Mouse (Mus musculus): ENCODE measurements around the gene Bach2. TPM values are rescaled to one million over a fixed set of nuclear protein-coding genes. Genes with fewer than 3 reads are reported as not detected.

The Bach2 gene
- polyA plus RNA-seq, 1 experiment from 2014 or later, result 29.9 TPM

DNA sequence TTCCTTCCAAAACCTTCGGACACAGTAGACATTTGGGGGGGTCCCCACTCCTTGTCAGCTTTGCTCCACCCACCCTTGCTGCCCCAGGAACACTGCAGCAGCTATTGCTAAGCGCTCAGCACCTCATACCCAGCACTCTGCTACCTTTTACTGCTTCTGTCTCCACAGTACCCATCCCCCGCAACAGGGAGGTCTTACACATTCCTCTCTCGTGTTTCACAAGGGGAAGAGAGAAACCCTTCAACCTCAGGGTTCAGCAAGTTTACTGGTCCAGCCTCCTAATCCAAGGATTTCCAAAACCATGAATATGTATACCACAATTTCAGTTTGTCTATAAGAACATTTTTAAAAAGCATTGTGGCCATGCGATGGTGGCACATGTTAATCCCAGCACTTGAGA lies 286.4 kb downstream of the Bach2 start:
- Histone ChIP-seq H3K4me2 (ENCODE audit: low read depth) (no peak overlapping the region), H3K36me3 (ENCODE audit: control insufficient read depth, insufficient read depth, low read length) (no peaks in the 10 kb centered on the region), H3K9me3 (ENCODE audit: control insufficient read depth, low read length) (no peaks in the 10 kb centered on the region), H3K9ac (ENCODE audit: low read length) (no peak overlapping the region), H3K27ac (ENCODE audit: low read depth, low read length) (no peak overlapping the region), H3K4me3 (ENCODE audit: low read depth, low read length) (no peak overlapping the region), H3K27me3 (ENCODE audit: control insufficient read depth, insufficient read depth, low read length) (no peaks in the 10 kb centered on the region), H3K4me1 (ENCODE audit: control insufficient read depth, insufficient read depth, low read length) (peaks cover 31% of the 10 kb centered on the region)
- DNase-seq (ENCODE audit: low spot score) (no peak), ATAC-seq (ENCODE audit: insufficient read depth, low FRiP score, low TSS enrichment) (no peak)
- WGBS, result 62% methylated on average over 5 of the region's 5 CpGs

DNA sequence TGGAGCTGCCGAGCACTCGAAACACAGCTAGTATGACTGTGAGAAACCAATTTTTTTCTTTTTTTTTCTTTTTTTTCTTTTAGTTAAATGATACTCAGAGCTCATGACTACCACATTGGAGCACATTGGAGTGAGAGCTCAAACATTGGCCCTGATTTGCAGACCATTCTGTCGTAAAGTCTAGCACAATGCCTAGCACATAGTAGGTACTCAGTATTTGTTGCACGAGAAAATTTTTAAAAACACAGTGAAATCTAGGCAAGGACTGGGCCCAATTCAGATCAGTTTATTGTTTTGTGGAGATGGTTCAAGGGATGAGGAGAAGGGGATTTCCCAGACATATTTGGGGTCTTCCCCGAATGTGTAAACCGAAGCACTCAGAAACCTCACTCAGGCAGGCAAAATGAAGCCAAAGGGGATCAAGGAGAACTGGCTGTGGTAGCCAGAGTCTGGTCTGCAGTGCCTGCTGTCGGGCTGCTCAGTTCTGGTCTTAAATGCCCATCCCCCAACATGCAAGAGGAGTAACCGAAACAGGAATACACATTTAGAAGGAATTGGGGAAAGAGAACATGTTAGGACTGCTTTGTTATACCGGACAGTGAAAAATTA lies 287.7 kb downstream of the Bach2 start:
- 76% methylated on average over 9 of the region's 9 CpGs for WGBS
- Histone ChIP-seq H3K27me3 (ENCODE audit: control insufficient read depth, insufficient read depth, low read length) (no peaks in the 10 kb centered on the region), H3K9ac (ENCODE audit: low read length) (no peak overlapping the region)

DNA sequence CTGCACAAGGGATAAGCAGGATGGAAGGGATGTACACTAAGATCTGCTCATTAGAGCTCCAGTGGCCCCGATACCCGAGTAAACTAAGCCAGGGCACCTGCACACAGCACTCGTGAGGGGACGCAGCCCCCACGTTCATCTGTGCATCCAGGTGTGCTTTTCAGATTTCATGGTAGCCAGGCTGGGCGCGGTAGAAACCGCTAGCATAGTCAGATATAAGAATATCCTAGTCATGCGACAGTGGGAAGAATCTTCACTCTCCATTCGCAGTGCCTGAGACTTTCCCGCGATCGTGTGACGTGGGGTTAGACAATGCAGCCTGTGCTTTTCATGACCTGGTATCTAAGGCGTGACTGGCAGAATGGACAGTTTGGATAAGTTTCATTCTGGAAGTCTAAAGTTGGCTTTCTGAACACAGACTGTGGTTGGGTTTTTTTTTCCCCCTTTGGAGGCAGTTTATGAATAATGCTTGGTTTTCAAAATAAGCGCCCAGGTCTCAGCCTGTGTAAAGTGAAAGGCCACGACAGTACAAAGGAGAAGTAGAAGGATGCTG lies 290.9 kb downstream of the Bach2 start:
- no peak for ATAC-seq (ENCODE audit: insufficient read depth, low FRiP score, low TSS enrichment)
- WGBS, result 78% methylated on average over 17 of the region's 17 CpGs
- Histone ChIP-seq H3K9ac (ENCODE audit: low read length) (no peak overlapping the region), H3K27ac (ENCODE audit: low read depth, low read length) (peak overlapping the region; percentile 79; the same call in 1 of the 2 replicates), H3K9me3 (ENCODE audit: control insufficient read depth, low read length) (no peaks in the 10 kb centered on the region), H3K27me3 (ENCODE audit: control insufficient read depth, insufficient read depth, low read length) (no peaks in the 10 kb centered on the region), H3K4me1 (ENCODE audit: control insufficient read depth, insufficient read depth, low read length) (peaks cover 50% of the 10 kb centered on the region), H3K36me3 (ENCODE audit: control insufficient read depth, insufficient read depth, low read length) (no peaks in the 10 kb centered on the region), H3K4me2 (ENCODE audit: low read depth) (no peak overlapping the region), H3K4me3 (ENCODE audit: low read depth, low read length) (no peak overlapping the region)
- DNase-seq (ENCODE audit: low spot score), result no peak

More for the DNA sequence above, 287.7 kb downstream of the Bach2 start:
- H3K4me2 ChIP-seq (ENCODE audit: low read depth), result no peak overlapping the region
- H3K36me3 ChIP-seq (ENCODE audit: control insufficient read depth, insufficient read depth, low read length), result no peaks in the 10 kb centered on the region
- DNase-seq (ENCODE audit: low spot score) (no peak), ATAC-seq (ENCODE audit: insufficient read depth, low FRiP score, low TSS enrichment) (no peak)
- H3K4me3 ChIP-seq (ENCODE audit: low read depth, low read length), result no peak overlapping the region
- peaks cover 32% of the 10 kb centered on the region for H3K4me1 ChIP-seq (ENCODE audit: control insufficient read depth, insufficient read depth, low read length)
- H3K27ac ChIP-seq (ENCODE audit: low read depth, low read length), result no peak overlapping the region
- no peaks in the 10 kb centered on the region for H3K9me3 ChIP-seq (ENCODE audit: control insufficient read depth, low read length)

DNA sequence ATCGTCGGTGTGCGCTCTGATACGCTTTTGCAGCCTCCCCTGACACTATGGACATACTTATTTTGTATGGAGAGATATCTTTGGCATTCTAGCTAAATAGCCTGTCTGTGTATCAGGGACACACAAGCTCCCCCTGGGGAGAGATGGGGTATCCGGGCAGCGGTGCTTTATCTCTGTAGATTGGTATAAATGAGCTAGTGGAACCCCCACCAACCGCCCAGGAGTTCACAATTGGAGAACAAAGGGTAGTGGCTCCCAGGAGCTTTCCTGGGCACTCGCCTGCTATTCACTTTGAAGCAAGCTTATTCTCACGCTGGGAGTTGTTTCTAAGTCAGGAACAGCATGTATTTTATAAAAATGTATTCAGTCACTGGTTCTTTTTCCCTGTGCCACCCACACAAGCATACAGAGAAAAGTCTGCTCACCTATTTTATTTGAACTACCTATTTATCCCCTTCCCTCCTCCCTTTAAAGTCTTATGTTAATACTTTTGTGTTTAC lies 291.9 kb downstream of the Bach2 start:
- Histone ChIP-seq H3K9ac (ENCODE audit: low read length) (peak overlapping the region; percentile 44), H3K4me2 (ENCODE audit: low read depth) (peak overlapping the region; percentile 39), H3K4me3 (ENCODE audit: low read depth, low read length) (no peak overlapping the region), H3K4me1 (ENCODE audit: control insufficient read depth, insufficient read depth, low read length) (peaks cover 50% of the 10 kb centered on the region), H3K27me3 (ENCODE audit: control insufficient read depth, insufficient read depth, low read length) (no peaks in the 10 kb centered on the region), H3K36me3 (ENCODE audit: control insufficient read depth, insufficient read depth, low read length) (no peaks in the 10 kb centered on the region), H3K9me3 (ENCODE audit: control insufficient read depth, low read length) (no peaks in the 10 kb centered on the region), H3K27ac (ENCODE audit: low read depth, low read length) (peak overlapping the region; percentile 79)
- DNase-seq (ENCODE audit: low spot score) (peak; percentile 63), ATAC-seq (ENCODE audit: insufficient read depth, low FRiP score, low TSS enrichment) (no peak)
- 34% methylated on average over 9 of the region's 9 CpGs for WGBS

DNA sequence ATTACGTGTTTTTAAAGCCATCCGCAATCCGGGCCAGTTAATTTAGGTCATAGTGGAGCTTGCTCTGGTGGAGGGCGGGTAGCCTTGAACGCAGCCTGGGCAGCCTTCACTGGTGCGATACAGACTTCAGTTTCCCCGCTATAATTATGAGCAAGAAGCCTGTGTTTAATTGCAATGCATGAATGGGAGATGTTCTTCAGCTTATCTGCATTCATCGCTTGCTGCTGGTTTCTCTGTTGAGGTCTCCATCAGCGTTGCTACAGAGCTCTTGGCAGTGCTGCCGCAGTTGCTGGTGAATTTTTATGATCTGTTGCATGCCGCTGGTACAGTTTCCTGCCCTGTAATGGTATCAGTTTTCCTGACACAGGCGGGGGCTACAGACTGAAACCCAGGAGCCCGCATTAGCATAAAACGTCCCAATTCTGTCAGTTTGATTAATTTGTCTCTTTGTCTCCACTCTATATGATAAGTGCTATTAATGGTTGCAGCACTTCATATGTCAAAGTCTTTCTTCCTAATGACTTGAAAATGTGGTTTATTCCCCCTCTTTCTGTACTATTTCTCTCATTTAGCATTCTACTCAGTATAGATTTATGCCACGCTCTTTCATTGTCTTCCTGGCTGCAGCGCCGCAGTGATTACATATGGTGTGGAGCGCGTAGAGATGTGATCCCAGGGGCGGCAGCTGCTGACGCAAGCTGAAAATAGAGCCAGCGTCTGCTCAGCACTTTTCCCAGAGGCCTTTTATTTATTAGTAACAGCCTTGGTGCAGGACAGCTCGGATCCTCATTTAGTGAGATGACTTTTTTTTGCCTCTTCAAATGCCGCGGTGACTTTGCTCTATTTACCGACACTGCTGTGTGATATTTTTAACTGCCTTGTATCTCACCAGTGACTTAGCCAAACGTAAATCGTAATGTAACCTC lies 292.6 kb downstream of the Bach2 start:
- WGBS, result 19% methylated on average over 28 of the region's 28 CpGs
- peak overlapping the region; percentile 39 for H3K4me2 ChIP-seq (ENCODE audit: low read depth)
- no peaks in the 10 kb centered on the region for H3K27me3 ChIP-seq (ENCODE audit: control insufficient read depth, insufficient read depth, low read length)
- peak overlapping the region; percentile 44 for H3K9ac ChIP-seq (ENCODE audit: low read length)
- H3K9me3 ChIP-seq (ENCODE audit: control insufficient read depth, low read length), result no peaks in the 10 kb centered on the region
- peak; percentile 90 for ATAC-seq (ENCODE audit: insufficient read depth, low FRiP score, low TSS enrichment)
- DNase-seq (ENCODE audit: low spot score), result peak; percentile 83
- peak overlapping the region; percentile 79 for H3K27ac ChIP-seq (ENCODE audit: low read depth, low read length)
- H3K36me3 ChIP-seq (ENCODE audit: control insufficient read depth, insufficient read depth, low read length), result no peaks in the 10 kb centered on the region
- peaks cover 50% of the 10 kb centered on the region for H3K4me1 ChIP-seq (ENCODE audit: control insufficient read depth, insufficient read depth, low read length)
- no peak overlapping the region for H3K4me3 ChIP-seq (ENCODE audit: low read depth, low read length)

DNA sequence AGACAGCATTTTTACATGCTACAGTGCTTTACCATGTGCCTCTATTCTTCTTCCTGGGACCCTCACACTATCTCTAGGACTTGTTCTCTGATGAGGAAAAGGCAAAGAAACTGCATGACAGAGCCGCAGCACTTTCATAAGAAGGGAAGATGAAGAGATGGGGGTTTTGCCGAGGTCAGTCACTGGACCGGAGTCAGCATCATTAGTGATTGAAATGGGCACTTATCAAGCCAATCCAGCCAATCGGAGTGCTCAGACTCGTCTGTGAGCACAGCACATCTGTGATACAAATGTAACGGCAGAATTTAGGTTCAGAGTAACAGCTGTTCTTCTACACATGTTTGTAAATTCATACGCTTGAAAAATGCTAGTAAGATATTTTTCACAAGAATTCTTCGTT lies 293.5 kb downstream of the Bach2 start:
- Histone ChIP-seq H3K27ac (ENCODE audit: low read depth, low read length) (peak overlapping the region; percentile 79), H3K36me3 (ENCODE audit: control insufficient read depth, insufficient read depth, low read length) (no peaks in the 10 kb centered on the region), H3K4me3 (ENCODE audit: low read depth, low read length) (no peak overlapping the region), H3K9ac (ENCODE audit: low read length) (peak overlapping the region; percentile 19; the same call in 1 of the 2 replicates), H3K9me3 (ENCODE audit: control insufficient read depth, low read length) (no peaks in the 10 kb centered on the region), H3K27me3 (ENCODE audit: control insufficient read depth, insufficient read depth, low read length) (no peaks in the 10 kb centered on the region), H3K4me2 (ENCODE audit: low read depth) (peak overlapping the region; percentile 39), H3K4me1 (ENCODE audit: control insufficient read depth, insufficient read depth, low read length) (peaks cover 52% of the 10 kb centered on the region)
- WGBS, result 60% methylated on average over 8 of the region's 8 CpGs
- no peak for ATAC-seq (ENCODE audit: insufficient read depth, low FRiP score, low TSS enrichment)
- DNase-seq (ENCODE audit: low spot score), result peak; percentile 45

DNA sequence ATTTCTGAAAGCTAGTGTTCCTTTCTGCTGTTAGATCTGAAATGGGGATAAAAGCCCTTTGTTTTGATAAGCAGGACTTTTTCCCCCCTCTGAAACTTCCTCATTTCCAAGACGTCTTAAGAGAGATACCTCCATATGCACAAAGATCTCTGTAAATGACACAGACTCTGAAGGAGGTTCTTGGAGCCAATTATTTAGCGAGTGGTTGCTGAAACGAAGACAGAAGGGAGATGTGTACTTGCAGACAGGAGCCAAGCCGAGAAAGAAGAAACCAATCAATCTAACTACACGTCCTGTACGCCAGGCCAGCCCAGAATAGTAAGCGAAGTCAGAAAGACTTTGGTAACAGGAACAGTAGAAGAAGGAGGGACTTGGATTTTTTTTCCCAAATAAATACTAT lies 295.1 kb downstream of the Bach2 start:
- H3K9me3 ChIP-seq (ENCODE audit: control insufficient read depth, low read length), result no peaks in the 10 kb centered on the region
- ATAC-seq (ENCODE audit: insufficient read depth, low FRiP score, low TSS enrichment) (no peak), DNase-seq (ENCODE audit: low spot score) (no peak)
- H3K27me3 ChIP-seq (ENCODE audit: control insufficient read depth, insufficient read depth, low read length), result no peaks in the 10 kb centered on the region
- 62% methylated on average over 7 of the region's 7 CpGs for WGBS
- H3K27ac ChIP-seq (ENCODE audit: low read depth, low read length), result 0 out of 2 replicates have a peak overlapping the region, but pooled peaks have one; percentile 9
- no peak overlapping the region for H3K9ac ChIP-seq (ENCODE audit: low read length)
- H3K36me3 ChIP-seq (ENCODE audit: control insufficient read depth, insufficient read depth, low read length), result no peaks in the 10 kb centered on the region
- H3K4me2 ChIP-seq (ENCODE audit: low read depth), result no peak overlapping the region
- peaks cover 52% of the 10 kb centered on the region for H3K4me1 ChIP-seq (ENCODE audit: control insufficient read depth, insufficient read depth, low read length)
- H3K4me3 ChIP-seq (ENCODE audit: low read depth, low read length), result no peak overlapping the region

DNA sequence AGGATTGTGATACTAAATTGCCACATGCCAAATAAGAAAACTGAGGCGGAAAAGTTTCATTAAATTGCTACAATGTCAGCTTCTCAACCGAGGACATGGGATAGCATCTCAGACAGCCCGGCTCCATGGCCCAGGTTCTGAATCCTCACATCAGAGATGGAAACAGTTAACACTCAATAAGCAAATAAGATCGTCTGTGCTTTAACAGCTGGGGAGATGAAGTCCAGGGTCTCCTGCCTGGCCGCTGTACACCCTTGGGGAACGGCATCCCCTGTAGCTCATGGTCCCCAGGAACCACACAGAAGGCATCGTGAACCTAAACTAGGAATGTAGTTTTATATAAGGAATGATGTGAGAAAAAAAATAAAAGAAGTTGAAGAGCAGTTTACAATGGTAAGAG lies 297.0 kb downstream of the Bach2 start:
- Histone ChIP-seq H3K9me3 (ENCODE audit: control insufficient read depth, low read length) (no peaks in the 10 kb centered on the region), H3K4me3 (ENCODE audit: low read depth, low read length) (no peak overlapping the region), H3K27me3 (ENCODE audit: control insufficient read depth, insufficient read depth, low read length) (no peaks in the 10 kb centered on the region), H3K4me1 (ENCODE audit: control insufficient read depth, insufficient read depth, low read length) (peaks cover 34% of the 10 kb centered on the region), H3K4me2 (ENCODE audit: low read depth) (no peak overlapping the region), H3K36me3 (ENCODE audit: control insufficient read depth, insufficient read depth, low read length) (no peaks in the 10 kb centered on the region), H3K27ac (ENCODE audit: low read depth, low read length) (no peak overlapping the region), H3K9ac (ENCODE audit: low read length) (no peak overlapping the region)
- WGBS, result 84% methylated on average over 7 of the region's 7 CpGs
- ATAC-seq (ENCODE audit: insufficient read depth, low FRiP score, low TSS enrichment) (no peak), DNase-seq (ENCODE audit: low spot score) (no peak)

Measured in neural tube, embryonic 11.5 days (tissue).